Mouse (Mus musculus) right cerebral cortex, postnatal 36 days (tissue): ENCODE data around the gene Krtcap2.

Experiments
- DNase-seq, 2 experiments: peaks; one replicate each; pipeline ENCODE4 v3.0.0; 2022; ENCODE audit warnings: low spot score in 2 of 2, mixed read lengths in 1 of 2

Krtcap2 gene

DNA sequence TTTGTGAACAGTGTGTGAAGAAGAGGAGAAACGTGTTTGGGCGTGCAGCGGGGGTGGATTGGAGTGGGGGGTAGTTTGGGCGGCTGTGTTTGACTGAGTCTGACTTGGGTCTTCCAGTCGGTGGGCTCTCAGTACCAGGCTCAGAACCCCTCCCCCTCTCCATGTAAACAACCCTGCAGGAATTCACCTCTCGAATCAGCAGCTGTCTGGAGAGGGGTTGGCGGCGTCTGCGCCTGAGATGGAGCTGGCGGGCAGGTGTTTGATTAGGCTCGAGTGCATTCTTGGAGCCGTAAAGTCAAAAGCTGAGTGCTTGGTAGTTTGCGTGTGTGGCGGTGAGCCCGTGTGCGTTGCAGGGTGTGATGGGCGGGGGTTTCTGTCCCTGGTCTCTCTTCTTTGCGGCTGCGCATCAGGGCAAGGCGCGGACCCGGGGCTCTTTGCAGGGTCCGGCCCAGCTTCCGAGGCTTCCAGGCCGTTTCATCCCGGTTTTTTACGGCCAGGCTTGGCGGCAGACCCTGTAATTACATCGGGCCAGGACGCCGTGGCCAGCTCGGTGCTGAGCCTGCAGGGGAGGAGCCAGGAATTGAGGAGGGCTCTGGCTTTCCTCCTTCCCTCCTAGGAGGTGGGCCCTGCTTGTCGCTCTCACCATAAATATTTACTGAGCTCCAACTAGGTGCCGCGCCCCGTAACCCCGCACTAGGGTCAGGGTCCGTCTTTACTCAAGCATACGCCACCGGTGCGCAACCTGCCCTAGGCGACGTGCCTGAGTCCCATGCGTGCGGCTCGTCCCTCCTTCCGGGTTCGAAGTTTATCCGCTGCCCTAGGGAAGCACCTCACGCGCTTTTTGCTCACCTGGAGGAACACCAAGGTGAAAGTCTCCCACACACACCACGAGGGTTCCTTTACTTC lies 35.1 kb downstream of the Krtcap2 start, which contains the start of gene Efna1:
Gene Efna1 (minus strand): TSS at position 537 of the 906 bp plus-strand sequence.
- DNase-seq, result peak in 1 of 2 experiments; percentile 23

GRCm38 (mm10) chr3:89281579-89282290 lies 36.0 kb downstream of the Krtcap2 start:
- peak in 1 of 2 experiments; percentile 52 for DNase-seq

DNA sequence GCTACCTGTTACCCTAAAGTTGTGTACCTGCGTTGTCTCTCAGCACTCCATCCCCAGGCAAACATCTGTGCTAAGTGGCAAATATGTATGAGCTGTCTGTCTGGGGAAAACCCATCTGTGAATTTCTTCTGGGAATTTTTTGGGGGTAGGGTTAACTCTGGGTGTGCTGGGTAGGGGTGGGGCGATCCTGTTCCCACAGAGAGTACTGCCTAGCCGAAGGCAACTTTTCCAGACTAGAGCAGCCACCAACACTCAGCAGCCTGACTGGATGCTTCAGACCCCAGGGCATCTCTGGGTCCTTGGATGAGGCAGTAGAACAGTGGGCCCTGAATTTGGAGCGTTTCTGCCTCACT lies 36.5 kb downstream of the Krtcap2 start:
- no peak for DNase-seq

DNA sequence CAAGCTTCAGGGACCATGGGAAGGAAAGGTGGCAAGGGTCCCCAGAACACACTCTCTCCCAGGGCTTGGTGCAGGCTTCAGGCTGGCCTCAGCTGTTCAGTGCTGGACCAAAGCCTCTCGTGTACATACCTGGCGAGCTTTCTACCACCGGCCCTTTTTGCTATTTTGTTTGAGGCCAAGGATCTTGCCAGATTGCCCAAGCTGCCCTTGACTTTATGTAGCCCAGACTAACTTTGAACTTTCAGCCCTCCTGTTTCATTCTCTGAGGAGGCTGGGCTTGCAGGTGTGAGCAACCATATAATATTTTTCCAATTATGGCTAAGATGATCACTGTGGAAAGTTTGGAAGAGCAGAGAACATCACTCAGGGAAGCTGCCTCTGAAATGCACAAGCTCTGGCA lies 38.5 kb downstream of the Krtcap2 start:
- no peak for DNase-seq

- no peak for DNase-seq
Observed at GRCm38 (mm10) chr3:89285526-89285925, 39.8 kb downstream of the Krtcap2 start.

- no peak for DNase-seq
Observed at GRCm38 (mm10) chr3:89287286-89287685, 41.5 kb downstream of the Krtcap2 start.

DNA sequence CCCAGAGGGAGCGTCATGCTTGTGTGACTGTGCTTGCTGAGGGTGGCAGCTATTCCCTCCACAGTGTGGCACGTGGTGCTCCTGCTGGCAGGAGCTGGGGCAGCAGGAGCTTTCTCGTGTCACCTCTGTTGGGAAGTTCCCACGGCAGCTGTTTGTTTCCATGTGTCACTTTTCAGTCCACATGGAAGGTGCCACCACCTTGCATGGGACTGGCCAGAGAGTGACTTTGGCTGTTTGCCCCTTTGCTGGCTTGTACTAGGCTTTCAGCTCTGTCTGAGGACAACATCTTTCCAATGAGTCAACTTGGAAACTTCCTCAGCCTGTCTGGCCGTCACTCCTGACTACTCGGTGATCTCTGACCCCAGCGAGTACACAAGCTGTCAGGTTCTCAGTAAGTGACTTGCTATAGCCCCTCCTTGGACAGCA lies 42.8 kb downstream of the Krtcap2 start:
- DNase-seq, result no peak

- no peak for DNase-seq
Observed at GRCm38 (mm10) chr3:89291874-89292273, 46.1 kb downstream of the Krtcap2 start.

GRCm38 (mm10) chr3:89292303-89292702 lies 46.5 kb downstream of the Krtcap2 start:
- DNase-seq, result no peak

DNA sequence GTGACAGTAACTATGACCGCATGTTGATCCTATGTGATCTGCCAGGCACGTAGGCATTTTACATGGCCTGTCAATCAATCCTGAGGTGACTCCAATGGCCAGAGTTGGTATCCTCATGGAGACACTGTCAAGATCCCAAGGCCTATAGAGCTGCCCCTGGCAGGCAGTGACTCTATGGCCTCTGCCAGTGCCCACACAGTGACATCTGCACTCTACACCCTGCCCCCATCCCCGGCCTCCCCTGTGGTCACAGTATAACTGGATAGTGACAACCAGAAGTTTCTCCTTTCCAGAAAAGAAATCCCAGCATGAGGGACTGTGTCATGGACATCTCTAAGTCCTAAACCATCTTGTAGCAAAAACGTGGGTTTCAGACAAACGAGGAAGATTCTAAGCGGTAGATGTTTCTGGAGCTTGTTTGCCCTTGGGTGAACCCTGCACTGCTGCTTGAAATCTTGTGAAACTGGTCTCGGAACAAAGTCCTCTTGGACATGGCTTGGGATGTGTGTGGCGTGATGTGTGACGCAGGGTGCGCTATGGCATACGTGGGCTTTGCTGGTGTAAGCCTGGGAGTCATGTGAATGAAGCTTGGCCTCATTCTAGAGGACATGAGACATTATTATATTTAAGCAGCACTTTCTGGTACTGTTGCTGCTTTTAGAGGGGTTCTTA lies 47.6 kb downstream of the Krtcap2 start:
- no peak for DNase-seq

DNA sequence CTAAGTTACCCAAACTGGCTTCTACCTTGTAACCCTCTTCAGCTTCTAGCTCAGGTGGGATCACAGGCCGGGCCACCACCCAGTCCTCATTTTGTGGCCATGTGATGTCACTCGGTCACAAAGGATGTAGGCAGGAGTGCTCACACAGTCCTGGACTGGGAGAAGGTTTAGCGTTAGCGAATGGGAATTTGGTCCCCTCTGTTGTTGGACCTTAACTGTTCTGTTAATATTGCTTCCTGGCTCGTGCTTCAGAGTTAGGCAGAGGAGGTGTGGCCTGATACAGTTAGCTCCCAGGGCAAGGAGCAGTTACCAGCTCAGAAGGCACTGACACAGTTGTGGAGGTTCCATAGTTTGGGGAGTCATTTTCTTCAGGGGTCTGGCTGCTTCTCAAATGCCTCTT lies 48.4 kb downstream of the Krtcap2 start:
- no peak for DNase-seq

GRCm38 (mm10) chr3:89295685-89296230 lies 50.0 kb downstream of the Krtcap2 start:
- no peak for DNase-seq

- no peak for DNase-seq
Observed at GRCm38 (mm10) chr3:89296761-89297396, 51.1 kb downstream of the Krtcap2 start.

- DNase-seq, result no peak
Observed at GRCm38 (mm10) chr3:89298908-89299307, 53.1 kb downstream of the Krtcap2 start.

DNA sequence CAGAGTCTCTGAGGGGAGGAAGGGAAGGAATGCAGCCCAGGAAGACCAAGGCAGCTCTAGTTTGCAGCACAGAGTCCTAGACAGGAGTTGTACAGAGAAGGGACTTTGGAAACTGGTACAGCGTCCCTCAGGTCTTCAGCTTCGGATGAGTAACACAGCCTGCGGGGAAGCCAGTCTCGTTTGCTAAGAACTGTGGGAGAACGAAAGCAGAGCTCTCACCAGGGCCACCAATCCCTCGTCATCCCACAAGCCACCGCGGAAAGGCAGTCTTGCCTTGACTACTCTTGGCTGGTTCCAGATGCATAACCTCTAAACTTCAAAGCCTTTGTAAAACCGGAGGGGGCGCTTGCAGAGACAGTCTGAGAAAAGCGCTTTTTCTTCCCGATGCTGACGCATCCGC lies 53.7 kb downstream of the Krtcap2 start:
- DNase-seq, result no peak
